Mouse (Mus musculus): Measurements from ENCODE around the gene Fam129b. TPM values are rescaled to one million over a fixed set of nuclear protein-coding genes. Genes with fewer than 3 reads are reported as not detected.

The Fam129b gene
- total RNA-seq, 2 experiments from 2014 or later: 3.5 to 6.8 TPM

DNA sequence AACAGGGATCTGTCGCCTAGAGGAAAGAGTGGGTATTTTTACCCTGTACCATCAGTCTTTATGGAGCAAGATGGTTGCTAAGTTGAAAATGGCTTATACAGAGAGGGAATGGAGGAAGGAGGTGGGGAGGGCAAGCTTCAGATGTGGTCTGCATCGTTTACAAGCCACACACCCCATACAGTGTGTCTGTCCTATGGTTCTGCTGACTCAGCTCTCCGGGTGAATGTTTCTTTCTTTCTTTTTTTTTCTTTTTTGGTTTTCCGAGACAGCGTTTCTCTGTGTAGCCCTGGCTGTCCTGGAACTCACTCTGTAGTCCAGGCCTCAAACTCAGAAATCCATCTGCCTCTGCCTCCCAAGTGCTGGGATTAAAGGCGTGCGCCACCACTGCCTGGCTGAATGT lies 45.3 kb downstream of the Fam129b start:
- no peak for ATAC-seq (replicated peaks; ENCODE audit: poor library complexity)

DNA sequence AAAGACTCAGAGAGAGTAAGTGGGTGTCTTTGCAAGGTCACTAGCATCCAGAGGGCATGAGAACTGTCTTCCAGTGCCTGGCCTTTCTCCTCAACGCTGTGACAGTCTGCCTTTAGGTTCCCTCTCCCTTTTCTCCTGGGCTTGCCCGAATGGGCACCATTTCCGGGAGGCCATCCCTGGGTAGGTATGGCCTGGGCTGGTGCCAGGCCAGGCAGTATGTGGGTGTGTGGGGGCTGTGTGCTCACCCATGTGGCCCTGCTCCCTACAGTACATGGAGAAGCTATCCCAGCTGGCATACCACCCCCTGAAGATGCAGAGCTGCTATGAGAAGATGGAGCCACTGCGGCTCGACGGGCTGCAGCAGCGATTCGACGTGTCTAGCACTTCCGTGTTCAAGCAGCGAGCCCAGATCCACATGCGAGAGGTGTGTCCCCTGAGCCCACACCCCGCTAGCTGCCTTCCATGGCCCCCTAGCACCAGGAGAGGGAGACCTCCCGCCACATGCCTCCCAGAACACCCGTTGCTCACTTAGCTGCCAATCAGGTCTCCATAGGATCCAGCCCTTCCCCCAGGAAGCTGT lies 46.0 kb downstream of the Fam129b start:
- no peak for ATAC-seq (replicated peaks; ENCODE audit: poor library complexity)

DNA sequence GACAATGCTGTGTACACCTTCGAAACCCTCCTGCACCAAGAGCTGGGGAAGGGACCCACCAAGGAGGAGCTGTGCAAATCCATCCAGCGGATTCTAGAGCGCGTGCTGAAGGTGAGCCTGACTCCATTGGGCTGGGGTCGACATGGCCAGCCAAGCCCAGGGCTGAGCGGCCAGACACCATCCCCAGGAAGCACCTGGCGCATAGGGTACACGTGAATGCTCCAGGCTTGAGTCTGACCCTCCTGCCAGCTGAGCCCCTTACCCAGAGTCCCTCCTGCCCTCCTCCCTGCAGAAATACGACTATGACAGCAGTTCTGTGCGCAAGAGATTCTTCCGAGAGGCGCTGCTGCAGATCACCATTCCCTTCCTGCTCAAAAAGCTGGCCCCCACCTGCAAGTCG lies 46.6 kb downstream of the Fam129b start:
- no peak for ATAC-seq (replicated peaks; ENCODE audit: poor library complexity)

DNA sequence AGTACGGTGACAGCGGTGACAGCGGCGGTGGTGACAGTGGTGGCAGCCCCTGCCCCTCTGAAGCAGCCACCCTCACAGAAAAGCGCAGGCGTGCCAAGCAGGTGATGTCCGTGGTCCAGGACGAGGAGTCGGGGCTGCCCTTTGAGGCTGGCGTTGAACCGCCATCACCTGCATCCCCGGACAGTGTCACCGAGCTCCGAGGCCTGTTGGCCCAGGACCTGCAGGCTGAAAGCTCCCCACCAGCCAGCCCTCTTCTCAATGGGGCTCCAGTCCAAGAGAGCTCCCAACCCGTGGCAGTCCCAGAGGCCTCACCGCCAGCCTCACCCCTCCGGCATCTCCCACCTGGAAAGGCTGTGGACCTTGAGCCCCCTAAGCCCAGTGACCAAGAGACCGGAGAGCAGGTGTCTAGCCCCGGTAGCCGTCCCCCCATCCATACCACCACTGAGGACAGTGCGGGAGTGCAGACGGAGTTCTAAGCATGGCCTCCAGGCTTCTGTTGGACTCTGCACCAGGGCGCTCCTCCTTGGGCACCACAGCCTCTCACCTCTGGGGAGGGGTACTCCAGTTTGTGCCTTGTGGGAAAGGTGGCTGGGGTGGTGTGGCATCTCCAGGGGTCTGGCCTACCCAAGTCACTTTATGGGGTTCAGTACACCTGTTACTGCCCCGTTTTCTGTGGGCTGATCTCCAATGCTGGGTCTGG lies 47.8 kb downstream of the Fam129b start:
- ATAC-seq (replicated peaks; ENCODE audit: poor library complexity): no peak

DNA sequence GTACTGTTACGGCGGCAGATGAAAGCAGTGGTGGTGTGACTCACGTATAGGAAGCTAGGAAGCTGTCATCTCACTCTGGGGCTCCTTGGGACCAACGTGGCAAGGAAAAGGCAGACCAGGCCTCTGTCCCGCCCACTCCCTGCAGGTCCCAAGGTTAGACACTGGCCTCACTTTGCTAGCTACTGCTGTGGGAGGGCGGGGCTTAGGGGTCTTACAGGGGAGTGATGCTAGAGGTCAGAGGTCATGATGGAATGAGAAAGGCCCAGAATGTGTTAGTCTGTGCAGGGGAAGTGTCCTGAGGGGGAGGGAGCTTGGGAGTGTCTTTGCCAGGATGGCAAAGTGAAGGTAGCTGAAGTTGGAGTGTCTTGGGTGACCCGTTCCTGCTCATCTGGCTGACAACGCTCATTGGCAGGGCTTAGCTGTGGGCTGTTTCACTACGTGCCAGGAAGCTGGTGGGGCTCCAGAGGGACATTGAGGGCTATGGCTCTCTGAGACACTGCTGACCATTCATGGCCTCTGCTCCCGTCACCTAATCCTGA lies 48.5 kb downstream of the Fam129b start:
- ATAC-seq (replicated peaks; ENCODE audit: poor library complexity): no peak

DNA sequence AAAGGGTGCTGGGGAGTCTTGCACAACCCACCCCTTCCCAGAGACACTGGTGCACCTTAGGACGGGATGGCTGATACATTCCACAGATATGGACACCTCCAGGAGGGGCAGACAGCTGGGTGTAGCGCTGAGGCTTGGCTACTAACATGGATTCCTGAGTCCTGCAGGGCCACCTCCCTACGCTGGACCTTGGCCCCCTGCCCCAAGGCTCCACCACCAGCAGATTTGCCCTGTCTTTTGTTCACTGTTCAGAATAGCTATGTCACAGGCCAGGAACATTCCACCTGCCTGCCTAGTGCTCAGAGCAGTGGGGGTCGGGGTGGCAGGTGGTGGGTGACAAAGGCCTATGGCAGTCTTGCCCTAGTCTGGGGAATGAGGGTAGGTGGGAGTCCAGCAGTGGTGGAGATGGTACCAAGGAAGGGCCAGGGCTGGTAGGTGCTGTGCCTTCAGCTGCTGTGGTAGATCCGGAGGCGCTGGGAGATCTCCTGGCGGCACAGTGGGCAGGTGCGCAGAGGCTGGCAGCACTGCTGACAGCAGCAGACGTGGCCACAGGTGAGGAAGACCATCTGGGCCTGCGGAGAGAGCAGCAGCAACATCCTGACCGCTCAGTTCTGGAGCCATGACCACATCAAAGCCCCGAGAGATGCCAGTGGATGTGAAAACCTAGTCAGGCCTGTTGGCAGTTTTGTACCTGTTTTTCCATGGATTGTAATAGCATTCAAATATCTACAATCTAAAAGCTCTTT lies 50.6 kb downstream of the Fam129b start:
- no peak for ATAC-seq (replicated peaks; ENCODE audit: poor library complexity)

DNA sequence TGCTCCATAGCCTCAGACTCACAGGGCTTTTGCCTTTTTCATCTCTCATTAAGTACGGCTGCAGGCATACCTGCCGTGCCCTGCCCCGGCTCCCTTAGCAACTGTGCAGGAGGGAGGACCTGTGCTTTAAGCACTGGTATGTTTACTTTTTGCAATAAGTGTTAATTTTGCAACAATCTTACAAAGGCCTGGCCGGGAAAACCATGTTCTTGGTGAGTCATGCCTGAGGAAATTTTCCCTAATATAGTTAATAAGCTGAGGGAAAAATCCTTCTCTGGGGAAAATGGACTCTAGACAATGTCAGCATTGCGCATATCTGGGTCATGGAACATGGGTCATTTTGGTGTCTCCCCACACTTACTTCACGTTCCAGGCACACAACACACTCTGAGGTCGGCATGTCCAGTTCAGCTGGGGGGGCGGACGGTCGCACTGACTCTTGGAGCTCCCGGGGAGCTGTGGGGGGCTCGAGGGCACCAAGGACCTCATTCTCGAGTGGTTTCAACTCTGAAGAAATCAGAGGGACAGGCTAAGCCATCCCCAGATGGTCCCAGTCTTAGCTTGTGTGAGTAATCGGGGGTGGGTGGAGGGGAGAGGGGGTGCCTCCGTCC lies 51.8 kb downstream of the Fam129b start:
- ATAC-seq (replicated peaks; ENCODE audit: poor library complexity): no peak

DNA sequence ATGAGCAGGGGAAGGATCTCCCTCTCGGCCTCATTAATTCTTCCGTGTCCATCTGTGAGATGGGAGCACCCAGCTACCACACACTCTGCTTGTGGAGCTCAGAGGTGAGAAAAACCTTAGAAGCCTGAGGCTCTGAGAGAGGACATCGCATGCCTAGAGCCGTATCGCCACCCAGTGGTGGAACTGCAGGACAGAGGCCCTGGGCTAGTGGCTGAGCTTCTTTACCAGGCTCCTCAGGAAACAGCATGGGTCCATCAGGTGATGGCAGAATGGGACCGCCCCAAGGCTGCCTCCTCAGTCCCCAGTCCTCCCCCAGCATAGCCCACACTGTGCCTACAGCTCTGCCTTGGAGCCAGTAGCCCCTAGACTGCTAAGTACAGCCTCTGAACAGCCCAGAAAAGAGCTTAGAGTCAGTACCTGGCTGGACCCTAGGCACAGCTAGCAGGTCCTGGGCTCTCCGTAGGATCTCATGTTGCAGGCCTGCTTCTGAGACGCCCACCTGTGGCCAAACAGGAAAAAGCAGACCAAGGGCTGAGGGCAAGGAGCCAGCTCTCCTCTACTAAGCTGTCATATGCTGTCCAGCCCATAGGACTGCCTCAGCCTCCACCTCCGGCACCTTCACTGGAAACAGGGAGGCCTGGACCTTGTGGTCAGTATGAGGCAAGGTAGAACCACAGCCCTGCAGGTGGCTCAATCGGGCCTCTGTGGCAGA lies 52.5 kb downstream of the Fam129b start:
- ATAC-seq (replicated peaks; ENCODE audit: poor library complexity): peak; percentile 91

DNA sequence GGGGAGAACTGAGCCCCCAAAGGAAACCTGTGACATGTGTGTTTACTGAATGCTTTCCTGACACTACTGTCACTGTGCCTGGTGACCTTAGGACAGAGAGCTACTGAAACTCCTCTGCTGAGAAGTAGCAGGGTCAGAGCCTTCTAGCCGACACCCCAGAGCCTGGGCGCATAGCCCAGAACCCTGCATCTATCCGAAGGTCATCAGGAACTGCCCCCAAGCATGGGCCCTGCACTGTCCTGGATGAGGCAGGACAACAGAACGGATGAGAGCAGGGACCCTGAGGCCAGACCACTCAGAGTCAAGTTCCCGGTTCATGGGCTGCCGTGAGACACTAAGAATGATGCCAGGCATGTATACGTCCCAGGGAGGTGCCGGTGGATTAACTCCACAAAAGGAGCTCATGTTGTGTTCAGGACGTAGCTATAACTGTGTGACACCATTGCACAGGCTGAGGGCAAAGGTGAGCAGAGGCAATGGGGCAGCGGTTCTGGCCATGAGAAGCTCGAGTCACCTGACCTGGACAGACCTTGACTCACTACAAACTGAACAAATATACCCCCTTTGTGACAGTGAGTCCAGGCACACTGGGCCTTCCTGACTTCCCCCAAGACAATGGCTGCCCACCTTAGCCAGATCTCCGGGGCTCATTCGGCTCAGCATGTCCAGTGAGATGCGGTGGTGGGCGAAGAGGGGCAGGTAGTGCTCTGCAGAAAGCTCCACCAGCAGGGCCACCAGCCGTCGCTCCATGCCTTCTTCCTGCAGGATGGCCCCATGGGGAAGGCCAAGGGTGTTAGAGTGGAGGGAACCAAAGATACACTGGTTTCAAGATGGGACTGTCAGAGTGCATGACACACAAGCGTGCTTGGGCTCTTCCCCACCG lies 53.3 kb downstream of the Fam129b start:
- no peak for ATAC-seq (replicated peaks; ENCODE audit: poor library complexity)

DNA sequence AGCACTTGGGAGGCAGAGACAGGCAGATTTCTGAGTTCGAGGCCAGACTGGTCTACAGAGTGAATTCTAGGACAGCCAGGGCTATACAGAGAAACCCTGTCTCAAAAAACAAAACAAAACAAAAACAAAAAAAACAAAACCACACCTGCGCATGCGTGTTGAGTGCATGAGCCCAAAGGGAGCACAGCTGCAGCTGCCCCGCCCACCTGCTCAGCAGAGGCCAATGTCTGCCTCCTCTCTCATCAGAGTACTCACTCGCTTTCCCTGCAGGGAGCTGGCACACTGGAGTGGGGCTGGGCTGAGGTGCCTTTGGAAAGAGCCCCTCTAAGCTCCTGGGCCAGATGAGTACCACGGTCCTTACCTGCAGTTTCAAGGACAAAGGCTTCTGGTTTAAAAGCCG lies 55.8 kb downstream of the Fam129b start:
- ATAC-seq (replicated peaks; ENCODE audit: poor library complexity): peak; percentile 56

DNA sequence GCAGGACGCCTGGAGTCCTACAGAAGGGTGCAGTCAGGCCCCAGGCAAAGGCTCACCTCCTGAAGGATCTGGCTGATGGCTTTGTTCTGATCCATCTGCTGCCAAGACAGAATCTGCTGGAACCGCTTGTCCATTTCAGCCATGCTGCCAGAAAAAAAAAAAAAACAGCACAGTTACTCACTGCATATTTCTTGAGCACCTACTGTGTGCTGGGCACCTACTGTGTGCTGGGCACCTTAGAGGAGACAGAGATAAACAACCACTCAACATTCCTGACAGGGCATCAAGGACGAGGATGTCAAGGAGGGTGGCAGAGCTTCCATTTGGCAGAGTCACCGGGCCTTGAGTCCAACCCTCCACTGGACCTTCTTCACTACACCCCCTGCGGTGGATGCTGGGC lies 62.8 kb downstream of the Fam129b start:
- ATAC-seq (replicated peaks; ENCODE audit: poor library complexity): no peak

DNA sequence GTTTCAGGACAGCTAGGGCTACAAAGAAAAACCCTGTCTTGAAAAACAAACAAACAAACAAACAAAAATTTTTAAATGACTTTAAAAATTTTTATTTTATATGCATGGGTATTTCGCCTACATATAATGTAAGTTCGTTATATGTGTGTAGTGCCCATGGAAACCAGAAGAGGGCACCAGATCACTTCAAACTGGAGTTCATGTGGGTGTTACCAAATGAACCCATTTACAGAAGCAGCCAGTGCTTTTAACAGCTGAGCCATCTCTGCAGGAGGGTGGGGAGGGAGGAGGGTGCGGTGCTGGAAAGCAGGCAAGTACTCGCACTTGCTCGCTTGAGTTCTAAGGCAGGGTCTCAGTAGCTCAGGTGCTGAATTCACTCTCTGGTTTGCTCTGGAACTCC lies 63.5 kb downstream of the Fam129b start:
- ATAC-seq (replicated peaks; ENCODE audit: poor library complexity): peak; percentile 94

DNA sequence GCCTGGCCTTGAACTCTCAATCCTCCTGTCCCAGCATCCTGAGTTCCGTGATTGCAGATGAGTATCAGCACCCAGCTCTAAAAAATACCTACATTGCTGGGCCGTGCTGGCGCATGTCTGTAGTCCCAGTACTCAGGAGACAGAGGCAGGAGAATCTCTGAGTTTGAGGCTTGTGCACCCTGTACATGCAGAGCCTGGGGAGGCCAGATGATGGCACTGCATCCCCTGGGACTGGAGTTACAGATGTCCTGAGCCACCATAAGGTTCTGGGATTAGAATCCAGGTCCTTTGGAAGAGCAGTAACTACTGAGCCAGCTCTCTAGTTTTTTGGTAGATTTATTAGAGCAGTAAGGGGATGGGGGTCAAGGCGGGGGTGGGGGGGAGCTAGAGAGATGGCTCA lies 64.6 kb downstream of the Fam129b start:
- no peak for ATAC-seq (replicated peaks; ENCODE audit: poor library complexity)

DNA sequence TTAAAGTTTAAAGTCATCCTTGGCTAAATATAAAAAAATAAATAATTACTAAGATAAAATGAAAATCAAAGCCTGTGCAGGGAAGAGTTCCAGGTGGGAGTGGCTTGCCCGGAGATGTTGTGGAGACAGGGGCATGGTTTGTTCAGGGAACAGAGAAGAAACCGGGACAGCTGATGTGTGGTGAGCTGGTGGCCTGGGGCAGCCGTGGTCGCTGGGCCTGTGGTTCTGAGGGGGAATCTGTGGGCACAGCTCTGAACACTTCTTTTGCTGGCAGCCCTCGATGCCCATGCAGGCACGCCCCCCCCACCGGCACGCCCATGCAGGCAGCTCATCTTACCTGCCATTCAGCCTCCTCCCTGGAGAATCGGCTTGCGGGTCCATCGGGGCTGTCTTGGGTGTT lies 71.5 kb downstream of the Fam129b start:
- ATAC-seq (replicated peaks; ENCODE audit: poor library complexity): no peak

DNA sequence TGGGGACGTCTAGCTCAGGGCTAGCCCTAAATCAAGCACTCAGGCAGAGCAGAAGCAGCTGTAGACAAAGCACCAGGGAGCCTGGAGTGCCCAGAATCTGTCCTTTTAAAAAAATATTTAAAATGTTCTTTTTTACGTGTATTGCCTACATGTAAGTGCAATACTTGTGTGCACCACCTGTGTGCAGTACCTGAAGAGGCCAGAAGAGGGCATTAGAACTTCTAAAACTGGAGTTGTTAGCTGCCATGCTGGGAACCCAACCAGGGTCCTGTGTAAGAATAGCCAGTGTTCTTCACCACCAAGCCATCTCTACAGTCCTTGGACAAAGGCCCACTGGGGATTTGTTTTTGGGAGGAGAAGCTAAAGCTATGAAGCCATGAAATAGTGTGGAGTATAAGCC lies 78.7 kb downstream of the Fam129b start:
- ATAC-seq (replicated peaks; ENCODE audit: poor library complexity): no peak

DNA sequence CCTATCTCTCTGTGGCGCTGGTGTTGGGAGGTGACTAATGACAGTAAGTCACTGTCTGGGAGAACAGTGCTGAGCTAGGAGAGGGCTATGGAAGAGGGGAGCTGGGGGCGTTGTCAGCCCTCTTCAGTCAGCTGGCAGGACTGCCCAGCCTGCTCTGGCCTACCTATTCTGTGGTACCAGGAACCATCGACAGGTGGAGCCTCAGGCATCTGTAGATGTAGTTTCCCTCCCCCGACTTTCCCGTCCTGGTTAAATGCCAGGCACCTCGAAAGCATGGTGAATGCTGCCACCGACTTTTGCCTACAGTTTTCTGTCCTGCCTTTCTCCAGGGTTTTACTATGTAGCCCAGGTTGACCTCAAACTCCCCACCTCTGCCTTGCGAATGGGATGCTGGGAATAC lies 81.4 kb downstream of the Fam129b start:
- no peak for ATAC-seq (replicated peaks; ENCODE audit: poor library complexity)

DNA sequence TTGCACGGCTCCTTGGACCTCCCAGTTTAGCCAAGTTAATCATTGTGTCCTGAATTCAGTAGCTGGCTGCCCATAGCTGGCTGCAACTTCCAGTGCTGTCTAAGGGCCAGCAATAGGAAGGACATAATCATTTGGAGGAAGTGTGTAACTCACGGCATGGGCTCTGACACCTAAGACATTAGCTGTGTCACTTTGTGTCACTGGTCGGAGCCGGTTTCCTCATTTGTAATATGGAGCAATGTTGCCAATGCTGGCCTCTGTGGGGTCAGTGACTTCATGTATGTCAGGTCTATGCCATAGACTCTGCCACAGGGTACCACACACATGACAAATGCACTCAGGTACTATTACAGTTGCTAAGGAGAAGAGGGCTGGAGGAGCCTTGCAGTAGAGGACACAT lies 84.4 kb downstream of the Fam129b start:
- 0 out of 2 replicates have a peak, but pooled peaks have one; percentile 10 for ATAC-seq (replicated peaks; ENCODE audit: poor library complexity)

DNA sequence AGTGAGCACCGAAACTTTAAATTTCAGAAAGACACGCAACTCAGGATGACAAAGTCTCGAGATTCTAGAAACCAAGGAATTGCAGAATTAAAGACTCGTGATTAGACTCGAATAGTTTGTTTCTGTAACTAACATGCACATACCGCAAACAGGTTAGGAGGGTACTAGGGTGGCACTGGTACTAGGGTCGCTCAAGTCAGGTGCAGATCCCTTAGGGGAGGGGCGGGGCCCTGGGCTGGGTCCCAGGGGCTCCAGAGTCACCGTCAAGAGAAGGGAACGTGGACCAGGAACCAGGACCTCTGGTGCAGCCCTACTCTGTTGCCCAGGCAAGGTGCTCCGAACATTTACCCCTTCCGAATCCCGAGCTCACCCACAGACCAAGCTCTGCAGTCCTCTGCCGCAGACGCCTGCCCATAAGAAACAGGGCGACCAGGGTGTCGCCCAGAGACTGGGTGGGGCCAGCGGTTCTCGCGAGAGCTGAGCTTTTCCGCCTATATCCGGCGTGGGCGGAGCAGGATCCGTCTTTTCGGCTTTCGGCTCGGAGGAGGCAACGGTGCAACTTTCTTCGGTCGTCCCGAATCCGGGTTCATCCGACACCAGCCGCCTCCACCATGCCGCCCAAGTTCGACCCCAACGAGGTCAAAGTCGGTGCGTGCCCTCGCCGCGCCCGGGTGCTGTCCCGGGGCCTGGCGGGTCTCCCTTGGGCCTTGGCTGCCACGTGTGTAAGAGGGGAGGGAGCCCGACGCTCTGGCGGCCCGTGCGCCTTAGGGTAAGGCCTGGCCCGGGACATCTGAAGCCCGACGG lies 85.5 kb downstream of the Fam129b start, which contains the start of the genes Rpl12 and Lrsam1:
TSS of gene Rpl12 (plus strand) at position 368 of the 804 bp plus-strand sequence.
TSS of gene Lrsam1 (minus strand) at position 423 of the 804 bp plus-strand sequence.
- ATAC-seq (replicated peaks; ENCODE audit: poor library complexity): peak; percentile 79
